Mouse (Mus musculus) frontal cortex, postnatal 14 days (tissue): ENCODE data around the gene Ptpn14.

Experiments
- DNase-seq, 2 experiments: peaks; one replicate each; pipeline ENCODE4 v3.0.0; 2022; ENCODE audit warnings: low spot score in 2 of 2

Gene Ptpn14

GRCm38 (mm10) chr1:189717546-189717945 lies 10.5 kb upstream of the Ptpn14 start:
- DNase-seq: no peak

GRCm38 (mm10) chr1:189718600-189718999 lies 9.5 kb upstream of the Ptpn14 start:
- no peak for DNase-seq

- no peak for DNase-seq
Observed at GRCm38 (mm10) chr1:189726121-189726520, 1.9 kb upstream of the Ptpn14 start.

GRCm38 (mm10) chr1:189727346-189727883 lies 653 bp upstream of the Ptpn14 start:
- no peak for DNase-seq

GRCm38 (mm10) chr1:189728784-189729115 lies 682 bp downstream of the Ptpn14 start:
- no peak for DNase-seq

- DNase-seq: no peak
Observed at GRCm38 (mm10) chr1:189729141-189729815, 1.2 kb downstream of the Ptpn14 start.

- DNase-seq: no peak
Observed at GRCm38 (mm10) chr1:189731697-189732096, 3.6 kb downstream of the Ptpn14 start.

- DNase-seq: no peak
Observed at GRCm38 (mm10) chr1:189732156-189732555, 4.1 kb downstream of the Ptpn14 start.

- DNase-seq: no peak
Observed at GRCm38 (mm10) chr1:189740075-189740474, 12.0 kb downstream of the Ptpn14 start.

- no peak for DNase-seq
Observed at GRCm38 (mm10) chr1:189742041-189742440, 14.0 kb downstream of the Ptpn14 start.

- no peak for DNase-seq
Observed at GRCm38 (mm10) chr1:189743136-189743535, 15.1 kb downstream of the Ptpn14 start.

GRCm38 (mm10) chr1:189744914-189745710 lies 17.0 kb downstream of the Ptpn14 start:
- no peak for DNase-seq

GRCm38 (mm10) chr1:189746520-189746919 lies 18.5 kb downstream of the Ptpn14 start:
- no peak for DNase-seq

- no peak for DNase-seq
Observed at GRCm38 (mm10) chr1:189749789-189750188, 21.7 kb downstream of the Ptpn14 start.

- DNase-seq: no peak
Observed at GRCm38 (mm10) chr1:189750233-189750632, 22.2 kb downstream of the Ptpn14 start.

- no peak for DNase-seq
Observed at GRCm38 (mm10) chr1:189752245-189752644, 24.2 kb downstream of the Ptpn14 start.

GRCm38 (mm10) chr1:189755072-189755471 lies 27.0 kb downstream of the Ptpn14 start:
- DNase-seq: no peak

- no peak for DNase-seq
Observed at GRCm38 (mm10) chr1:189756306-189757053, 28.4 kb downstream of the Ptpn14 start.

- no peak for DNase-seq
Observed at GRCm38 (mm10) chr1:189757054-189757408, 29.0 kb downstream of the Ptpn14 start.

GRCm38 (mm10) chr1:189761581-189762021 lies 33.5 kb downstream of the Ptpn14 start:
- peak in 1 of 2 experiments; percentile 13 for DNase-seq

GRCm38 (mm10) chr1:189764258-189764657 lies 36.2 kb downstream of the Ptpn14 start:
- DNase-seq: no peak

- DNase-seq: no peak
Observed at GRCm38 (mm10) chr1:189767164-189767563, 39.1 kb downstream of the Ptpn14 start.
